Mouse (Mus musculus): ENCODE measurements around the gene Agbl2. TPM values are rescaled to one million over a fixed set of nuclear protein-coding genes. Genes with fewer than 3 reads are reported as not detected.

The Agbl2 gene
- under 1 TPM; 0.37 to 0.82 TPM for total RNA-seq (2021)

DNA sequence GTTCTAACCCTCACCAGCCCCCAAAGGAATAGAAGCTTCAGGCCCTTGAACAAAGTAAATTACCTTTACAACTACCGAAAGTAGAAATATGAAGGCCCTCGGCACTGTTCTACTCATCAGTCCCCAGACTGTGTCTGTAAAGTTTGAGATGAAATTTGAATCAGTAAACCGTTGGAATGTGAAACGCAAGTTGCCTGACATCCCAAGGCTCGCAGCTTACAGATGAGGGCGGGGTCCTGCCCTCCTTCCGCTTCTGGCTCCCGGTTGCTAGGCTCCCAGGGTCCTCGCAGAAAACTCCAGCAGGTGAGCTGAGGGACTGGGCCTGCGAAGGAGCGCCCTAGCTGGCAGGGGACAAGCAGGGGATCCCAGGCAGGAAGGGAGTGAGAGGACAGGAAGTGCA, at the start of gene Agbl2:
Gene Agbl2 (plus strand): TSS at position 270 of the 400 bp plus-strand sequence.
- no peak for DNase-seq (ENCODE audit: low spot score in 2 of 2)
- intact Hi-C loops (cut with DNase I): no loop called here

- intact Hi-C loops (cut with DNase I): no loop called here
- DNase-seq (ENCODE audit: low spot score in 2 of 2): no peak
Observed at GRCm38 (mm10) chr2:90735326-90735725, 47.2 kb upstream of the Agbl2 start.

DNA sequence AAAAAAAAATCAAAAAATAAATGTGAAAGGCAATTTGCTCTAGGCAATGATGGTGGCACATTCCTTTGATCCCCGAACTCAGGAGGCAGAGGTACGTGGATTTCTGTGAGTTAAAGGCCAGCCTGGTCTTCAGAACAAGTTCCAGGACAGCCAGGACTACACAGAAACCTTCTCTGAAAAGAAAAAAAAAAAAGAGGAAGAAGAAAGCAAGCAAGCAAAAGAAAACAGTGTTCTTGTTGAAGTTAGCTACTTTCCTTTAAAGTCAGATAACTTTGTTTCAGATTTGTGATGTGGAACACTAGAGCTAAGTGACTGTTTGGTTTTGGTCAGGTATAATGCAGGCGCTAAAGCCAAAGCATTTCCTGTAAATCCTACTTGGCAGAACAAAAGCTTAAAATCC, 43.7 kb upstream of the Agbl2 start:
- intact Hi-C loops (cut with DNase I): no loop called here
- no peak for DNase-seq (ENCODE audit: low spot score in 2 of 2)

- intact Hi-C loops (cut with DNase I): no loop called here
Observed at GRCm38 (mm10) chr2:90739327-90739726, 43.2 kb upstream of the Agbl2 start.

GRCm38 (mm10) chr2:90739921-90740320, 42.6 kb upstream of the Agbl2 start:
- no peak for DNase-seq (ENCODE audit: low spot score in 2 of 2)
- intact Hi-C loops (cut with DNase I): no loop called here

More at GRCm38 (mm10) chr2:90739327-90739726, 43.2 kb upstream of the Agbl2 start:
- DNase-seq (ENCODE audit: low spot score in 2 of 2): no peak

DNA sequence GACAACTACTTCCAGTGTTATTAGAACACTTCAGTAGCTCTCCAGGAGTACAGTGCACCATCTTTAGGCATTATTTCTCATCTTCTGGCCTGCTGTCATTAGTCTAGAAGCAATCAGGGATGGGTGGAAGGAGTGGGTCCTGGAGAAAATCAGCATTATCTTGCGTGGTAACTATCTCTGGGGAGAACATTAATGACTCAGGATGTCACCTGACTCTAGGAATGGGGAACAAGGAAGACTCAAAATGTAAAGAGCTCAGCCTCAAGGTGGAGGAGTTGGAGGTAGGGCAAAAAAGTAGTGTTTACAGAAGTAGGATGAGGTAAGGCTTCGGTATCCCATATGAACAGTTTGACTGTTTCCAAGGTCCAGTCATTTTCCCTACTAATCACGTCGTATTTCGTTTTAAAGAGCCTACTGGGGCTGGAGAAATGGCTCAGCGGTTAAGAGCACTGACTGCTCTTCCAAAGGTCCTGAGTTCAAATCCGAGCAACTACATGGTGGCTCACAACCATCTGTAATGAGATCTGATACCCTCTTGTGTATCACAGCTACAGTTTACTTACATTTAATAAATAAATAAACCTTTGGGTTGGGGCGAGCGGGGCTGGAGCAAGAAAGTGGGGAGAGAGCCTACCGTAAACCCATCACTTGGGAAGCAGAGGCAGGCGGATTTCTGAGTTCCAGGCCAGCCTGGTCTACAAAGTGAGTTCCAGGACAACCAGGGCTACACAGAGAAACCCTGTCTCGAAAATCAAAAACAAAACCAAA, 38.1 kb upstream of the Agbl2 start:
- intact Hi-C loops (cut with DNase I): no loop called here
- peak in 1 of 2 experiments; percentile 11 for DNase-seq (ENCODE audit: low spot score in 2 of 2)

- DNase-seq (ENCODE audit: low spot score in 2 of 2): peak; percentile 99
- intact Hi-C loops (cut with DNase I): no loop called here
Observed at GRCm38 (mm10) chr2:90745053-90745678, 37.4 kb upstream of the Agbl2 start, which contains the start of gene Fnbp4. Gene Fnbp4, plus strand, starts transcription at chr2:90745370.

DNA sequence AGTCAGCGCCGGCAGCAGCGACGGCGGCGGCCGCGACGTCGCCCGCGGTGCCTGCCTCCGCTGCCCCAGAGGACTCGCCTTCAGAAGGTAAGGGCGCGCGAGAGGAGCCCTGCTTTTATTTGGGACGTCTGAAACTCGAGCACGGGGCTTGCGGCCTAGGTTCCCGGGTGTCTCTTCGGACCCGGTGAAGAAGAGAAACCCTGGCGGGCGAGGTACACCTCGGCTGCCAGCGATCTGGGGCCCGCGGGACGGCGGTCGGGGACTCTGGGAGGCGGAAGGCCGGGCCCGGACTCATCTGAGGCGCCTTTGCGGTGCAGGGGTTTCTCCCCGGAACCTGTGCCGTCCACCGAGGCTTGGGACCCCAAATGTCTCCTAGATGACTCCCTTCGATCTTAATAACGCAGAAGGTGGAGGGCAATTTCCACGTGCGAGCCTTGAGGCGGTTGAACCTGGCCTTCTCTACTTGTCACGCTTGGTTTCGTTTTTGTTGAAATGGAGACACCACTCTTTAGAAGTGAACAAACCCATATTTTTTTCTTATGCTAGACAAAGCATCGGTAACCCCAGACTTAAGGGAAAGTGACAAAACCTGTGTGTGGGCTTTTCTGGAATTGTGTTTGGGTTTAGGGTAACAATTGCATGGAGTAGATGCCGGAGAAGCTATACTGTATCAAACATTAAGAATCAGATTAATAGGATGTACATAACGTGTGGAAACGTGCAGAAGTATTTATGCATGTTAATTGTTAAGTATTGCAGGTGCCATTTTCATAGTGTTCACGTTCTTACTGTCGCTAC, 36.6 kb upstream of the Agbl2 start:
- intact Hi-C loops (cut with DNase I): no loop called here
- DNase-seq (ENCODE audit: low spot score in 2 of 2): no peak

- intact Hi-C loops (cut with DNase I): no loop called here
- no peak for DNase-seq (ENCODE audit: low spot score in 2 of 2)
Observed at GRCm38 (mm10) chr2:90746538-90746865, 36.0 kb upstream of the Agbl2 start.

DNA sequence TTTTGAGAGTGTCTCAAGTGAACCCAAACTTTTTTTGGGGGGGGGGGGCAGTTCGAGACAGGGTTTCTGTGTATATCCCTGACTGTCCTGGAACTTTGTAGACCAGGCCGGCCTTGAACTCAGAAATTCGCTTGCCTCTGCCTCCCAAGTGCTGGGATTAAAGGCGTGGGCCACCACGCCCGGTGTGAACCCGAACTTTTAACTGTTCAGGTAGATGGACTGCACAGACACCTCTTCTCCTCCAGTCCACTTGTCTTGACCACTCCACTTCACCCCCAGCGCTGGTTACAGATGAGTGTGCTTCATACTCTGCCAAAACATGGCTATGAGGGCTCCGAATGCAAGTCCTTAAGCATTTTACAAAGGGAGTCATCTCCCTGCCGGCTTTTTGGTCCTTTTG, 35.4 kb upstream of the Agbl2 start:
- intact Hi-C loops (cut with DNase I): no loop called here

GRCm38 (mm10) chr2:90749676-90750459, 32.7 kb upstream of the Agbl2 start:
- DNase-seq (ENCODE audit: low spot score in 2 of 2): no peak
- intact Hi-C loops (cut with DNase I): no loop called here

More for the DNA sequence above, 35.4 kb upstream of the Agbl2 start:
- no peak for DNase-seq (ENCODE audit: low spot score in 2 of 2)

DNA sequence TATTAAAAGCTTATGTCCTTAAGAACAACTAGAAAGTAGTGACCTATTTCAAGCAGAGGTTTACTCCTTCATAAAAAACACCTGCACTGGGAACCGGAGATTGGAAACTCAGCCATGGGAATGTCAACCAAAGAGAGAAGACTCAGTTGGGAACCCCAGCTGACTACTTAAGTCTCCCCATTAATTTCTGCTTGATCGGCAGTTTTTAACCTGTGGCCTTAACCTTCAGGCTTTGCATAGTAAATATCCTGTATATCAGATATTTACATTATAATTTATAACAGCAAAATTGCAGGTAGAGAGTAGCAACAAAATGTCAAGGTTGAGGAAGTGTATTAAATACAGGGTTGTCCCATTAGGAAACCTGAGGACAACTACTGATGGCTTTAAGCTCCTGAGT, 29.0 kb upstream of the Agbl2 start:
- DNase-seq (ENCODE audit: low spot score in 2 of 2): no peak
- intact Hi-C loops (cut with DNase I): no loop called here

DNA sequence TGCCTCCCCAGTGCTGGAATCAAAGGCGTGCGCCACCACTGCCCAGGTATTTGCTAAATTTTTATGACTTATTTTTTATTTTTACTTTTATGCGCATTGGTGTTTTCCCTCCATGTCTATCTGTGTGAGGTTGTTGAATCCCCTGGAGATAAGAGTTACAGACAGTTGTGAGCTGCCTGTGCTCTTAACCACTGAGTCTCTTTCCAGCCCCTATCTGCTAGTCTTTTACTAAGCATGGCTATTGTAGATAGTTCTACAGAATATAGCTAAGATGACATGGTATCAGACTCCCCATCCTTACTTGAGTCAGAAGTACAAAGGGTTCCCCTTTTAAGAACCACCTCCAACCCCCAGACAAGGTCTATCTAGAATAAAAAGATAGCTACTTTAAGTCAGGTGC, 28.3 kb upstream of the Agbl2 start:
- DNase-seq (ENCODE audit: low spot score in 2 of 2): no peak
- intact Hi-C loops (cut with DNase I): no loop called here

DNA sequence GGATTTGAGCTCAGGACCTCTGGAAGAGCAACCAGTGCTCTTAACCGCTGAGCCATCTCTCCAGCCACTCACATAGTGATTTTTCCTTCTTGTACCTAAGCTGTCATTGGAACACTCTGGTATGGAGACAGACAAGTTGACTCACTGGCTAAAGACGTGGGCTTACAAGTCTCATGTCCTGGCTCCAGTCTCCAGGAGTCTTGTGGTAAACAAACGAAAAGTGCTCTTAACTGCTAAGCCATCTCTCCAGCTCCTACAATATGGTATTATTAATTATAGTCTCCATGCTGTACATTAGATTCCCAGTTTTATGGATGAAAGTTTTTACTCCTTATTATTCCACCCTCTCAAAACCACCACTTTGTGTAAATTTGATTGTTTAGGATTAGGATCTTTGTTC, 17.4 kb upstream of the Agbl2 start:
- intact Hi-C loops (cut with DNase I): no loop called here
- no peak for DNase-seq (ENCODE audit: low spot score in 2 of 2)

DNA sequence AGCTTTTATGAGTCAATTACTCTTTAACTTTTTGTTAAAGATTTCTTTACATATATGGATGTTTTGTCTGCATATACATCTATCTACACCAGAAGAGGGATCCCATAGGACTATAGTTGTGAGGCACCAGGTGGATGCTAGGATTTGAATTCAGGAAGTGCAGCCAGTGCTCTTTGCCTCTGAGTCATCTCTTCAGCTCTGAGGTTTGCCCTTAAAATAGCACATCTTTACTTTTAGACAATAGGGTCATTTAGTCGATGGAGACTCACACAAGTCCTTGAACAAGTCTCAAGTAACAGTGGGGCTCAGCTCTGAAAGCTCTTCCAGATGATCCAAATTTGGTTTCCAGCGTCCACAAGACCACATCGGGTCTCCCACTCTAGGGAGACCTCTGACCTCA, 1.2 kb upstream of the Agbl2 start:
- intact Hi-C loops (cut with DNase I): no loop called here
- DNase-seq (ENCODE audit: low spot score in 2 of 2): no peak

GRCm38 (mm10) chr2:90781938-90782337, 589 bp upstream of the Agbl2 start:
- intact Hi-C loops (cut with DNase I): no loop called here
- no peak for DNase-seq (ENCODE audit: low spot score in 2 of 2)

DNA sequence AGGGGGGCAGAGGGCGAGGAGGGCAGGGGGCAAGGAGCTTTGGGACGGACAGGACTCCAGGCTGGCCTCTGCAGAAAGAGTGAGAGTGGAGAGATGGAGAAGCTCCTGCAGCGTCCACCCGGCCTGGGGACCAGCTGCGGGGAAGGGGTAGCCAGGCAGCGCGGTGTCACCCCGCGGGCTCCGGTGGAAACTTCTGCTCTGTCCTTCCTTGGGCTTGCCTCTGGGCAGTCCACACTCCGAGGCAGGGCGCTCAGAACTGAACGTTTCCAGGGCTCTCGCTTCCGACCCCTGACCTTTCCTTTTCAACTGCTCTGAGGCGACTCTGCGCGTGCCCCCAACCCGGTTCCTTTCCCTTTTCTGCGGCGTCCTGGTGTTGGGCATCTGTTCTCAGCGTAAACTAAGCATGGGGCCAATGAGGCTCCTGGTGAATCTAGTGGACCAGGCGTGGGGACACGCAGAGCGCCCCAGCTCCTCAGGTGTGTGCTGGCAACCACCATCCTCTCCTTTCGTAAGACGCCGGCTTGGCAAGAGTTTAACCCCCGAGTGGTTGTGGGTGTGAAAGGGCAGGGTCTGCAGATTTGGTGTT, 467 bp downstream of the Agbl2 start:
- DNase-seq (ENCODE audit: low spot score in 2 of 2): no peak
- intact Hi-C loops (cut with DNase I): no loop called here

DNA sequence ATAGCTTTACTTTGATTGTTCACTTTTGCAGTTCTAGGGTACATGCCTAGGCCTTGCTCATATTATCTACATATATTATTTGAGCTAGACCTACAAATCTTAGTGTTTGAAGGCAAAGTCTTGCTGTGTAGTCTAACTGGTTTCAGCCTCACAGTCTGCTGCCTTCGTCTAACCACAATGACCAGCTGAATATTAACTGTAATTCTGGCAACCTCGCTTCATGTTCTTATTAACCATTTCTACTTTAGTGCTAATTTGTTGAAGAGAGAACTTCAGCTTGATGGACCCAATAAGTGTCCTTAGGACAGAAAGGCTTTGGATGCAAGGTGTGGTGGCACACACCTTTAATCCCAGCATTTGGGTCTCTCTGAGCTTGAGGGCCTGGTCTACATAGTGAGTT, 5.6 kb downstream of the Agbl2 start:
- DNase-seq (ENCODE audit: low spot score in 2 of 2): no peak
- intact Hi-C loops (cut with DNase I): no loop called here

DNA sequence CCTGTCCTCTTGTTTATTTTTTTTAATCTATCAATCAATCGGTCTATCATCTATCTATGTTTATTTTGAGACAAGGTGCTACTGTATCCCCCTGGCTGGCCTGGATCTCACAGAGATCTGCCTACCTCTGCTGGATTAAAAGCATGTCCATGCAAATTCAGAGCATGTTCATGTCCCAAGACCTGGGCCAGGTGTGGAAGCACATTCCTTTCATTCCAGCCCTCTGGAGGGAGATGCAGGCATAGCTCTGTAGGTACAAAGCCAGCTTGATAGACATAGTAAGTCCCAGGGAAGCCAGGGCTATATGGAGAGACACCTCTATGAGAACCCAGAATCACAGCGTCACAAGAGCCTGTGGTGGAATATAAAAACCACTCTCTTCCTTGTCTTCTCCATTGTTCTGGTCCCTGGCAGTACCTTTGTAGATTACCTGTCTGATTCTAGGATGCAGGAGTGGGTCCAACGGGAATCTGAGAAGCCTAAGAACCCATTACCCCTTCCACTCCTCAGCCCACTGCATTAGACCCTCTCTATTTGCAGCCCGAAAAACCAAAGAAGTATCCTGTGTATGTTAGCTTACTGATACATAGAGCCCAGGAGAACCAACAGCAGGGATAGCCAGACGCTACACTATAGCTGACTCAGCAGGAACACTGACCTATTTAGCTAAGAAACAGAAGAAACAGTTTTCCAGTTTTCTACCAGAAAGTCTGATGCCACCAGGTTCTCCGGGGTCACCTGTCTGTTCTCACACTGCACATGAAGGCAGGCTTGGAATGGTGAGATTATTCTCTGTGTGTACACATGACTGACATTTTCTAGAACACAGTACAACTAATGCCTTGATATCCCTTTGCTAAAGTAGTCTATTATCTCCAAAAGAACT, 26.0 kb downstream of the Agbl2 start:
- DNase-seq (ENCODE audit: low spot score in 2 of 2): no peak
- intact Hi-C loops (cut with DNase I): no loop called here
